Mouse (Mus musculus): ENCODE results near the gene Robo3.

DNA sequence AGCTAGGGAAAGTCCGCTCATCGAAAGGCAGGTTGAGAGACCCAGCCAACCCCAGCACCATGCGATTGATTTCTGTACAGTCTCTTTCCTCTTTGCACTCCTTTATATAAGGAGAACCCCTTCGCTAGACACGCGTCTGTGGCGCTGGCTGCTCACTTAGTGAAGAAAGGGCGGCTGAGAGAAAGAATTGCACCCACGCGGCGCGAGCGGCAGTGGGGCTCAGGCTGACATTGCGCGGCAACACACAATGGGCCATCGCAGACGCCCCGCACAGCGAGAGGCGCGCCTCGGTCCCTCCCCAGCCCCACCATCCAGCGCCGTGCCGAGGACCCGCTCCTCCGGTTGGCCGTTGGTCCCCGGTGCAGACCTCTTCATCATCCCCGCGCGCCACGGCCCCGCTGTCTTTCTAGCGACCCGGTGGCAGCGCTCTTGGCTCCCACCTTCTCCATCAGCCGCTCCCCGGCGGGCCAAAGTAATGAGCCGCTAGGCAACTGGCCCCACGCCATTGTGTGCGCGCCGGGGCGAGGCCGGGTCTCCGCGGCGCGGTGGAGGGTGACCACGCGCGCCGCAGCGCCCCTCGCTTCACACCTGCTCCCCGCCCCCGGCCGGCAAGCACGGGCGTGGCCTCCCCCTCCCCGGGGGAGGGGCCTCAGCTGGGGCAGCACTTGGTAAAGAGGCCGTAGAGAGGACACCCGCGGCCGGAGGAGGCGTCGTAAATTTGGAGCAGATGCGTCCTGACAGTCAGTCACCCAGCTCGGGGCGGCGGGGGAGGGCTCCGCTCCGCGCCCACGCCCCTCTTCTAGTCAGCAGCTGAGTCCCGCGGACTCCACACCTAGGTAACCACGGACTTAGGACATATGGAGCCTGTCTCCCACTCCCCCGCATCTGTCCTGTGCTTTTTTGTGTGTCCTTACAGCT is 27.3 kb upstream of the Robo3 start:
- TF ChIP-seq CTCF (IDR thresholded peaks at IDR 0.05; ENCODE audit: low read depth, low read length): no peak
- no peak for TF ChIP-seq TAL1 (conservative IDR thresholded peaks at IDR 0.05; ENCODE audit: low read depth, low read length)

All from G1E (cell line).